Mouse (Mus musculus) cortical plate, adult 2 months (tissue): ENCODE data around the gene Pcnt. TPM values are rescaled to one million over a fixed set of nuclear protein-coding genes. Genes with fewer than 3 reads are reported as not detected.

Experiments used
- H3K27ac ChIP-seq: fragments of 200-500 bp; 2 replicates; pipeline ENCODE4 v1.5.1; 2012; ENCODE audit warnings: low read length, control low read depth, inconsistent platforms; ENCODE audit not compliant: insufficient read depth
- H3K4me1 ChIP-seq: fragments of 200-500 bp; 2 replicates; pipeline ENCODE4 v1.6.1; 2011; ENCODE audit warnings: low read length; ENCODE audit not compliant: control insufficient read depth, insufficient read depth
- H3K4me3 ChIP-seq: fragments of 200-500 bp; 2 replicates; pipeline ENCODE4 v1.5.1; 2011; ENCODE audit warnings: mild to moderate bottlenecking, low read length, control low read depth; ENCODE audit not compliant: insufficient read depth
- CTCF ChIP-seq: fragments of 200-500 bp; IDR thresholded peaks from 2 replicates; pipeline ENCODE4 v1.5.1; 2011; ENCODE audit warnings: mild to moderate bottlenecking, control low read depth, low read length; ENCODE audit not compliant: insufficient read depth; ENCODE audit errors: extremely low read depth
- POLR2A ChIP-seq: fragments of 200-500 bp; IDR thresholded peaks from 2 replicates; pipeline ENCODE4 v1.6.1; 2011; ENCODE audit warnings: mild to moderate bottlenecking, low read length, control low read depth; ENCODE audit not compliant: insufficient read depth; ENCODE audit errors: extremely low read depth
- polyA plus RNA-seq: library from polyadenylated mRNA; depleted of rRNA; stranded (reverse); fragments of >200 nt; gene quantifications from 2 replicates; pipeline ENCODE4 v1.2.3, GENCODE M21; 2012; rRNA removed

The Pcnt gene
- polyA plus RNA-seq, result 25.2 and 29.3 TPM in 2 replicates

GRCm38 (mm10) chr10:76442178-76443088 lies at the start of gene Pcnt:
TSS of gene Pcnt (minus strand) at chr10:76442786.
- H3K4me1 ChIP-seq, result no peaks in the 10 kb centered on the region
- TF ChIP-seq CTCF (peak; percentile 50), POLR2A (peak; percentile 28; the same call in 1 of the 2 replicates)
- H3K27ac ChIP-seq, result peak within 1 kb of the TSS; percentile 80
- peak within 1 kb of the TSS; percentile 66 for H3K4me3 ChIP-seq

- TF ChIP-seq POLR2A (no peak), CTCF (no peak)
- H3K4me1 ChIP-seq, result no peaks in the 10 kb centered on the region
- no peak overlapping the region for H3K4me3 ChIP-seq
- H3K27ac ChIP-seq, result no peak overlapping the region
Observed at GRCm38 (mm10) chr10:76489205-76489604, 46.6 kb upstream of the Pcnt start.

- no peak overlapping the region for H3K4me3 ChIP-seq
- TF ChIP-seq CTCF (no peak), POLR2A (no peak)
- H3K4me1 ChIP-seq, result no peaks in the 10 kb centered on the region
- H3K27ac ChIP-seq, result no peak overlapping the region
Observed at GRCm38 (mm10) chr10:76488265-76488664, 45.7 kb upstream of the Pcnt start.

DNA sequence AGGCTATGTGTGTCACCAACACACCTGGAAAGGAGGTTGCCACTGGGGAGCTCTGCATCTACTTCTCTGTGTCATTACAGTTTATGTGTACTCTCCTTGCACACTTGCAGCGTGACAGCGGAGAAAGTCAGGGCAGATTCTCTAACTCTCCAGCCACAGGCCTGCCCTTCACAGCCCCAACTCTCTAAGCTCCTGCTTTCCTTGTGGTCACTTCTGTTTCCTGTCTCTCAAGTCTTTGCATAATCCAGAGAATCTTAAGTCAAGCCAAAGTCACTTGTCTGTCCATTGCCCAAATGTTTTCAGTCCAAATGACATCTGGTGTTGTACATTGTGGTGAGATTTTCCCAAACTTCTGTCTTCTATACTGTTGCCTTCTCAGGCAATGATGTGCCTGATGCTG lies 43.7 kb upstream of the Pcnt start:
- Histone ChIP-seq H3K4me3 (no peak overlapping the region), H3K27ac (no peak overlapping the region), H3K4me1 (no peaks in the 10 kb centered on the region)
- no peak for TF ChIP-seq CTCF
- TF ChIP-seq POLR2A, result no peak

- H3K27ac ChIP-seq, result no peak overlapping the region
- TF ChIP-seq POLR2A (no peak), CTCF (no peak)
- H3K4me1 ChIP-seq, result no peaks in the 10 kb centered on the region
- H3K4me3 ChIP-seq, result no peak overlapping the region
Observed at GRCm38 (mm10) chr10:76481480-76481879, 38.9 kb upstream of the Pcnt start.

- H3K27ac ChIP-seq, result no peak overlapping the region
- H3K4me3 ChIP-seq, result no peak overlapping the region
- TF ChIP-seq CTCF (no peak), POLR2A (no peak)
- H3K4me1 ChIP-seq, result no peaks in the 10 kb centered on the region
Observed at GRCm38 (mm10) chr10:76480851-76481250, 38.3 kb upstream of the Pcnt start.

DNA sequence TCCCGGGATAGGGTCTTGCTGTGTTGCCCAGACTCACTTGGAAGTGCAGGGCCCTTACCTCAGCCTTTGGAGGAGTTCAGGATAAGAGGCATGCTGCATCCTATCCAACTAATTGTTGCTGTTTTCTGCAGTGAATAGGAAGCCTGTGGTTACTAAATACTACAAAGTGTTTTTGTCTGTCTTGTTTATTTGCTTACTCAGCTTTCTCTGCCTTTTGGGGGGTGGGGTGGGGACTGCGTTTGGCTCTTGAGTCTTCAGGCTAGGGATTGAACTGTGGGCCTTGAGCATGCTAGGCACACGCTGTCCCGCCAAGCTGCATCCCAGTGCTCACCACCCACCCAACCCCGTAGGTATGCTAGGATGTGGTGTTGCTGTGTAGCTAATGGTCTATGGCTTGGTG lies 31.2 kb upstream of the Pcnt start:
- Histone ChIP-seq H3K4me3 (no peak overlapping the region), H3K27ac (no peak overlapping the region), H3K4me1 (peaks cover 4% of the 10 kb centered on the region; the same call in 1 of the 2 replicates)
- TF ChIP-seq POLR2A, result no peak
- TF ChIP-seq CTCF, result no peak

DNA sequence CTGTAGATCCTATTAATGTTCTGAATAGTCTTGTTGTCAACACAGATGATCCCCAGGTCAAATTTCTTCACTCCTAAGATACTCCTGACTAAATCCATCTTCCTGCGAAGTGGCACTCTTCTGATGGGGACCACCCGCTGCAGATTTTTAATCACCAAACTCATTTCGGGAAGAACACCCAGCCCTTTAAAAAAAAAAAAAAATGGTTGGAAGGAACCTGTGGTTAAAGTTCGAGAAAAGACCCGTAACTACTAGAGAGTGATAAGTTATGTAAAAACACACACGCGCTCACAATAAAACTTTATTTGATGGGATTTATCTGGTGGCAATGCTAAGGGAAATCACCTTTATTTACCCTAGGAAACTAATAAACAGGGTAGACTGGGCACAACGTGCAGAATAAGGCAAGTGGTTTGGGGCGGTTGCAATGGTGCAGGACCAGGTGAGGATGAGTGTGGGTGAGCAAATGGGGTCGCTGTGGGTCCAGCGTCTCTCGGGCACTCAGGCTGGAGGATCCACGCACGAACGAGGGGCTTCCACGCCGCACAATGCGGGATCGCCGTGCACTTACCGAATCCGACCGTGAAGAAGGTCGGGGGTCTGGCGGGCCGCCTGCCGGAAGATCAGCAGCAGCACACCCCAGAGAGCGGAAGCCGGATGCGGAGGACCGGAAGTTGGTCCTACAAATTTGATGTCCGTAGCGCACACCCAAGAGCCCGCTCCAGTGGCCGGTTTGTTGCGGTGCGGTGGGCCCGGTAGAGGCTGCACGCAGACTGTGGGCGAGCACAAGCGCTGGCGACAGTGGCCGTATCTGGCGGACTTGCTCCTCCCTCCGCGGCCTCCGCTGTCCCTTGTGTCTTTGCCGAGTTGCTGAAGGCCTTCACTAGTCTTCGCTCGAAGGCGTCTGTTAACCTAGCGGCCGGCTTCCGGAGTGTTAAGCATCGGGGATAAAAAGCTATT lies 25.9 kb upstream of the Pcnt start, which contains the start of the genes Mcm3ap and Ybey:
TSS of gene Mcm3ap (plus strand) at position 725 of the 960 bp plus-strand sequence.
TSS of gene Ybey (minus strand) at position 912 of the 960 bp plus-strand sequence.
- Histone ChIP-seq H3K4me3 (peak within 1 kb of the TSS; percentile 86), H3K4me1 (peaks cover 1% of the 10 kb centered on the region; the same call in 1 of the 2 replicates), H3K27ac (peak within 1 kb of the TSS; percentile 66; the same call in 1 of the 2 replicates)
- peak; percentile 81 for TF ChIP-seq POLR2A
- TF ChIP-seq CTCF, result no peak

GRCm38 (mm10) chr10:76462721-76463120 lies 20.1 kb upstream of the Pcnt start:
- Histone ChIP-seq H3K4me1 (peaks cover 1% of the 10 kb centered on the region; the same call in 1 of the 2 replicates), H3K4me3 (no peak overlapping the region), H3K27ac (no peak overlapping the region)
- no peak for TF ChIP-seq POLR2A
- TF ChIP-seq CTCF, result no peak
